Mouse (Mus musculus) bone marrow, adult 2 months (tissue): ENCODE measurements around the gene Syt1.

Experiments used
- CTCF ChIP-seq: fragments of 200-500 bp; IDR thresholded peaks from 2 replicates; pipeline ENCODE4 v1.5.1; 2011; ENCODE audit warnings: low read length, control low read depth; ENCODE audit not compliant: control insufficient read depth, insufficient read depth
- POLR2A ChIP-seq: fragments of 200-500 bp; IDR thresholded peaks from 2 replicates; pipeline ENCODE4 v1.6.1; 2011; ENCODE audit warnings: low read depth, mild to moderate bottlenecking, control low read depth, low read length, borderline replicate concordance; ENCODE audit not compliant: control insufficient read depth

GRCm38 (mm10) chr10:108782817-108783216 lies 228.0 kb downstream of the Syt1 start:
- TF ChIP-seq CTCF (no peak), POLR2A (no peak)
